Mouse (Mus musculus) forebrain, postnatal 0 days (tissue): ENCODE measurements around the gene Chchd10. TPM values are rescaled to one million over a fixed set of nuclear protein-coding genes. Genes with fewer than 3 reads are reported as not detected.

Experiments used
- ATAC-seq: fragments of 200-750 bp; cut with Nextera tagmentation; 2 replicates; pipeline ENCODE4 v1.8.0; 2017; ENCODE audit warnings: mild to moderate bottlenecking, moderate library complexity
- DNase-seq: peaks from one replicate; pipeline ENCODE4 v3.0.0-alpha.2; 2015
- H3K27ac ChIP-seq: fragments of 300-500 bp; sonication (generic); 2 replicates; pipeline ENCODE4 v1.5.1; 2014; ENCODE audit warnings: low read depth, mild to moderate bottlenecking, antibody characterized with exemption, low read length, moderate library complexity, mixed read lengths
- H3K27me3 ChIP-seq: fragments of 300-500 bp; sonication (generic); 2 replicates; pipeline ENCODE4 v1.6.1; 2014; ENCODE audit warnings: mild to moderate bottlenecking, low read length, mixed read lengths; ENCODE audit not compliant: insufficient read depth
- H3K36me3 ChIP-seq: fragments of 300-500 bp; sonication (generic); 2 replicates; pipeline ENCODE4 v1.6.1; 2014; ENCODE audit warnings: mild to moderate bottlenecking, moderate library complexity; ENCODE audit not compliant: insufficient read depth
- H3K4me1 ChIP-seq: fragments of 300-500 bp; sonication (generic); 2 replicates; pipeline ENCODE4 v1.6.1; 2014; ENCODE audit warnings: antibody characterized with exemption; ENCODE audit not compliant: insufficient read depth
- H3K4me2 ChIP-seq: fragments of 300-500 bp; sonication (generic); 2 replicates; pipeline ENCODE4 v1.6.1; 2014; ENCODE audit warnings: low read depth, mild to moderate bottlenecking, moderate library complexity
- H3K4me3 ChIP-seq: fragments of 300-500 bp; sonication (generic); 2 replicates; pipeline ENCODE4 v1.5.1; 2014; ENCODE audit warnings: low read depth, low read length, mixed read lengths
- H3K9ac ChIP-seq: fragments of 300-500 bp; sonication (generic); 2 replicates; pipeline ENCODE4 v1.6.1; 2014; ENCODE audit warnings: mild to moderate bottlenecking
- H3K9me3 ChIP-seq: fragments of 300-500 bp; sonication (generic); 2 replicates; pipeline ENCODE4 v1.6.1; 2016; ENCODE audit warnings: low read length
- CTCF ChIP-seq: sonication (generic); IDR thresholded peaks from 2 replicates; pipeline ENCODE4 v1.5.1; 2016; ENCODE audit warnings: antibody characterized with exemption, control low read depth, low read depth
- WGBS: fragments of 180-500 bp; shearing (Covaris S2); extraction: QIAGEN DNeasy Blood & Tissue Kit; methylation state at CpG from one replicate; pipeline ENCODE4 v1.1.7; 2014; 5-methylcytosine and 5-hydroxymethylcytosine counted together
- polyA plus RNA-seq: library from polyadenylated mRNA; unstranded; fragments of >200 nt; fragmentation: Nextera tagmentation; extraction: Ambion mirVana; gene quantifications from 2 replicates; pipeline ENCODE4 v1.2.1, GENCODE M21; 2015
- total RNA-seq: library from RNA; depleted of rRNA; stranded (reverse); fragments of >200 nt; gene quantifications from 2 replicates; pipeline ENCODE4 v1.2.3, GENCODE M21; 2014

Chchd10 gene
- total and polyA plus RNA-seq, 2 experiments from 2014 or later = 93.0 to 121 TPM

- Histone ChIP-seq H3K27ac (peak overlapping the region; percentile 98), H3K4me2 (peak overlapping the region; percentile 78), H3K9me3 (no peaks in the 10 kb centered on the region), H3K27me3 (no peaks in the 10 kb centered on the region), H3K9ac (peak overlapping the region; percentile 93), H3K36me3 (peaks cover 25% of the 10 kb centered on the region; the same call in 1 of the 2 replicates), H3K4me1 (0 out of 2 replicates have a peak, but pooled peaks cover 13% of the 10 kb centered on the region), H3K4me3 (peak overlapping the region; percentile 74)
- peak; percentile 50 for ATAC-seq
- no peak for DNase-seq
- 3% methylated on average over 22 of the region's 22 CpGs for whole genome bisulfite sequencing
- TF ChIP-seq CTCF = no peak
Measured at GRCm38 (mm10) chr10:75921726-75922560, 11.0 kb upstream of the Chchd10 start.

- no peaks in the 10 kb centered on the region for H3K27me3 ChIP-seq
Measured at GRCm38 (mm10) chr10:75924324-75924723, 8.6 kb upstream of the Chchd10 start.

GRCm38 (mm10) chr10:75926396-75926795 lies 6.5 kb upstream of the Chchd10 start:
- DNase-seq = no peak

More at GRCm38 (mm10) chr10:75924324-75924723, 8.6 kb upstream of the Chchd10 start:
- ATAC-seq = no peak
- no peaks in the 10 kb centered on the region for H3K9me3 ChIP-seq
- no peak overlapping the region for H3K4me2 ChIP-seq
- no peak for DNase-seq
- WGBS = 63% methylated on average over 2 of the region's 2 CpGs
- H3K9ac ChIP-seq = no peak overlapping the region
- H3K4me3 ChIP-seq = no peak overlapping the region
- H3K27ac ChIP-seq = no peak overlapping the region
- peaks cover 23% of the 10 kb centered on the region for H3K36me3 ChIP-seq
- H3K4me1 ChIP-seq = 0 out of 2 replicates have a peak, but pooled peaks cover 13% of the 10 kb centered on the region
- 0 out of 2 replicates have a peak, but pooled peaks have one; percentile 16 for TF ChIP-seq CTCF

GRCm38 (mm10) chr10:75930304-75930703 lies 2.6 kb upstream of the Chchd10 start:
- 17% methylated on average over 6 of the region's 6 CpGs for WGBS
- no peak for TF ChIP-seq CTCF
- H3K9ac ChIP-seq = no peak overlapping the region
- ATAC-seq (no peak), DNase-seq (peak; percentile 49)
- peaks cover 17% of the 10 kb centered on the region for H3K4me1 ChIP-seq
- no peaks in the 10 kb centered on the region for H3K9me3 ChIP-seq
- no peaks in the 10 kb centered on the region for H3K27me3 ChIP-seq
- peak overlapping the region; percentile 97; the same call in 1 of the 2 replicates for H3K4me2 ChIP-seq
- no peak overlapping the region; the same call in 1 of the 2 replicates for H3K4me3 ChIP-seq
- peaks cover 15% of the 10 kb centered on the region for H3K36me3 ChIP-seq
- no peak overlapping the region for H3K27ac ChIP-seq

More at GRCm38 (mm10) chr10:75926396-75926795, 6.5 kb upstream of the Chchd10 start:
- H3K27me3 ChIP-seq = no peaks in the 10 kb centered on the region
- H3K4me3 ChIP-seq = no peak overlapping the region
- no peak overlapping the region for H3K9ac ChIP-seq
- WGBS = 76% methylated on average over 13 of the region's 13 CpGs
- no peak for TF ChIP-seq CTCF
- no peaks in the 10 kb centered on the region for H3K9me3 ChIP-seq
- no peak overlapping the region for H3K4me2 ChIP-seq
- no peak for ATAC-seq
- H3K4me1 ChIP-seq = peaks cover 11% of the 10 kb centered on the region; the same call in 1 of the 2 replicates
- peaks cover 23% of the 10 kb centered on the region for H3K36me3 ChIP-seq
- no peak overlapping the region for H3K27ac ChIP-seq

- H3K4me3 ChIP-seq = peak overlapping the region; percentile 49
- no peaks in the 10 kb centered on the region for H3K27me3 ChIP-seq
- H3K36me3 ChIP-seq = peaks cover 11% of the 10 kb centered on the region
- ATAC-seq (no peak), DNase-seq (no peak)
- 19% methylated on average over 7 of the region's 7 CpGs for WGBS
- no peak overlapping the region for H3K27ac ChIP-seq
- H3K9ac ChIP-seq = peak overlapping the region; percentile 80
- TF ChIP-seq CTCF = no peak
- H3K4me1 ChIP-seq = peaks cover 17% of the 10 kb centered on the region
- peak overlapping the region; percentile 97 for H3K4me2 ChIP-seq
- H3K9me3 ChIP-seq = no peaks in the 10 kb centered on the region
Measured at GRCm38 (mm10) chr10:75931311-75931710, 1.6 kb upstream of the Chchd10 start.

GRCm38 (mm10) chr10:75932081-75932678 lies 750 bp upstream of the Chchd10 start:
- no peak for TF ChIP-seq CTCF
- Histone ChIP-seq H3K27me3 (no peaks in the 10 kb centered on the region), H3K4me1 (peaks cover 17% of the 10 kb centered on the region), H3K9ac (peak overlapping the region; percentile 80), H3K4me2 (peak overlapping the region; percentile 97), H3K9me3 (no peaks in the 10 kb centered on the region), H3K36me3 (peaks cover 6% of the 10 kb centered on the region; the same call in 1 of the 2 replicates), H3K4me3 (peak overlapping the region; percentile 49), H3K27ac (peak overlapping the region; percentile 78)
- ATAC-seq (peak; percentile 77), DNase-seq (peak; percentile 70)
- 2% methylated on average over 39 of the region's 44 CpGs for WGBS
